Mouse (Mus musculus): ENCODE data around the gene Slc2a13. TPM values are rescaled to one million over a fixed set of nuclear protein-coding genes. Genes with fewer than 3 reads are reported as not detected.

The Slc2a13 gene
- polyA plus RNA-seq, 2 experiments, result 0.05 to 0.08 TPM

DNA sequence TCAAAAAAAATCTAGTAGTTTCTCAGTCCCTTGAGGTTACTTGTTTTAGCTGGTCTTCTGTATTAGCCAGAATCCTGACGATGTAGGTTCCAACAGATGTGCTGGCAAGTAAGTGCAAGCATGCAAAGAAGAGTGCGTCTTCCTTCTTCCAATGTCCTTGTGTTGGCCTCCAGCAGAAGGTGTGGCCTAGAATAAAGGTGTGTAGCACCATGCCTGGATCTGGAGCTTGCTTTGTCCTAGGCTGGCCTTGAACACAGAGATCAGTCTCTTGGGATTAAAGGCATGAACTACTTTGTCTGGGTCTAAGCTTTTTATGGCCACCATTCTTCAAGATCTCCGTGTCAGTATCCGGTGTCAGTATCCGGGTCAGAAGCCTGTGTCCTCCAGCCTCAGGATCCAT is 293.5 kb downstream of the Slc2a13 start:
- H3K4me2 ChIP-seq (ENCODE audit: low read depth), result no peak overlapping the region

DNA sequence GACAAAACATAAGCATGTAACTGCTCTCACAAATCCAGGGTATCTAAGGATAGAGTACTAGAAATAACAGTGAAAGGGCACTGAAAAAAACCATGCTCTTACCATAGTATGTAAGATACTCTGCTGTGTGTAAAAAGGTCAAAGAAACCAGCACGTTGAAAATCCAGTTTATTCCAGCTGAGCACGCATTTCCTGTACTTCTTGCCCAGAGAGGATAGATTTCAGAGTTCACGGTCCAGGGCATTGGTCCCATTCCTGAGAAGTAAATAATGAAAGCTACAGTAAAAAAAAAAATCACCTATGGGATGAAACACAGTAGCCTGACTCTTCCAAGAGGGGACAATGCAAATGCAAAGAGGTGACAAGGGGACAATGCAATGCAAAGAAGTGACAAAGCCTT is 297.1 kb downstream of the Slc2a13 start:
- Histone ChIP-seq H3K27me3 (ENCODE audit: control insufficient read depth, insufficient read depth, low read length) (no peaks in the 10 kb centered on the region), H3K4me1 (replicated peaks; ENCODE audit: control insufficient read depth in 2 of 2, insufficient read depth in 2 of 2, low read length in 1 of 2) (no peaks in the 10 kb centered on the region), H3K9ac (replicated peaks) (no peak overlapping the region), H3K27ac (no peak overlapping the region), H3K36me3 (replicated peaks; ENCODE audit: control insufficient read depth, insufficient read depth, low read depth) (no peaks in the 10 kb centered on the region), H3K4me2 (ENCODE audit: low read depth) (no peak overlapping the region), H3K9me3 (ENCODE audit: control insufficient read depth, low read length) (no peaks in the 10 kb centered on the region), H3K4me3 (ENCODE audit: insufficient read depth in 1 of 2, low read depth in 2 of 2, low read length in 2 of 2) (no peak overlapping the region)
- no peak for TF ChIP-seq EP300 (IDR thresholded peaks at IDR 0.05; ENCODE audit: low read depth)
- no peak for TF ChIP-seq CTCF (IDR thresholded peaks at IDR 0.05; ENCODE audit: low read depth)
- 49% methylated on average over 3 of the region's 3 CpGs for WGBS (ENCODE audit: insufficient replicate concordance)
- ATAC-seq (ENCODE audit: insufficient read depth) (no peak), DNase-seq (ENCODE audit: low read depth in 3 of 3, low spot score in 3 of 3) (no peak)

More for the DNA sequence above, 293.5 kb downstream of the Slc2a13 start:
- Histone ChIP-seq H3K36me3 (replicated peaks; ENCODE audit: control insufficient read depth, insufficient read depth, low read depth) (no peaks in the 10 kb centered on the region), H3K9me3 (ENCODE audit: control insufficient read depth, low read length) (no peaks in the 10 kb centered on the region), H3K4me1 (replicated peaks; ENCODE audit: control insufficient read depth in 2 of 2, insufficient read depth in 2 of 2, low read length in 1 of 2) (no peaks in the 10 kb centered on the region), H3K4me3 (ENCODE audit: insufficient read depth in 1 of 2, low read depth in 2 of 2, low read length in 2 of 2) (no peak overlapping the region), H3K9ac (replicated peaks) (no peak overlapping the region), H3K27me3 (ENCODE audit: control insufficient read depth, insufficient read depth, low read length) (no peaks in the 10 kb centered on the region), H3K27ac (no peak overlapping the region)
- TF ChIP-seq EP300 (IDR thresholded peaks at IDR 0.05; ENCODE audit: low read depth), result no peak
- TF ChIP-seq CTCF (IDR thresholded peaks at IDR 0.05; ENCODE audit: low read depth), result no peak
- WGBS (ENCODE audit: insufficient replicate concordance), result 73% methylated on average over 5 of the region's 5 CpGs
- ATAC-seq (ENCODE audit: insufficient read depth) (no peak), DNase-seq (ENCODE audit: low read depth in 3 of 3, low spot score in 3 of 3) (no peak)

DNA sequence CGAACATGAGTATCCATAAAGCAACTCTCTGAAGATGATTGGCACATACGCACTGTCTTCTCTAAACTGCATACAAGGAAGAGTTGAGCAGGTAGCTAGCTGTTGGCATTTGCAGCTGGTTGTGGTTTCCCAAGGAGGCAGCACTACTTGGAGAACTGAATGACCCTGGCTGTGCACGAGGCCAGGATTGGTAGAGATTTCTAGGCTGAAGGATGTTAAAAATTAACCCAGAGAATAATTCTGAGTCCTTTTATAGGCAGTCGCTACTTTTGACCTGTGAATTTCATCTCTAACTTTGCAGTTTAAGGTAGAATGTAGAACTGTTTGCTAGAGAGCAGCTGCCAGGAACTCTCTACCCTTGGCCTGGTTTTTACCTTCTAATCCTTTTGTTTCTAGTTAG is 304.5 kb downstream of the Slc2a13 start:
- 59% methylated on average over 4 of the region's 4 CpGs for WGBS (ENCODE audit: insufficient replicate concordance)
- Histone ChIP-seq H3K27ac (no peak overlapping the region), H3K4me3 (ENCODE audit: insufficient read depth in 1 of 2, low read depth in 2 of 2, low read length in 2 of 2) (no peak overlapping the region), H3K27me3 (ENCODE audit: control insufficient read depth, insufficient read depth, low read length) (no peaks in the 10 kb centered on the region), H3K4me2 (ENCODE audit: low read depth) (no peak overlapping the region), H3K36me3 (replicated peaks; ENCODE audit: control insufficient read depth, insufficient read depth, low read depth) (no peaks in the 10 kb centered on the region), H3K9ac (replicated peaks) (no peak overlapping the region), H3K4me1 (replicated peaks; ENCODE audit: control insufficient read depth in 2 of 2, insufficient read depth in 2 of 2, low read length in 1 of 2) (no peaks in the 10 kb centered on the region), H3K9me3 (ENCODE audit: control insufficient read depth, low read length) (no peaks in the 10 kb centered on the region)
- DNase-seq (ENCODE audit: low read depth in 3 of 3, low spot score in 3 of 3) (no peak), ATAC-seq (ENCODE audit: insufficient read depth) (no peak)
- TF ChIP-seq EP300 (IDR thresholded peaks at IDR 0.05; ENCODE audit: low read depth) (no peak), CTCF (IDR thresholded peaks at IDR 0.05; ENCODE audit: low read depth) (no peak)

DNA sequence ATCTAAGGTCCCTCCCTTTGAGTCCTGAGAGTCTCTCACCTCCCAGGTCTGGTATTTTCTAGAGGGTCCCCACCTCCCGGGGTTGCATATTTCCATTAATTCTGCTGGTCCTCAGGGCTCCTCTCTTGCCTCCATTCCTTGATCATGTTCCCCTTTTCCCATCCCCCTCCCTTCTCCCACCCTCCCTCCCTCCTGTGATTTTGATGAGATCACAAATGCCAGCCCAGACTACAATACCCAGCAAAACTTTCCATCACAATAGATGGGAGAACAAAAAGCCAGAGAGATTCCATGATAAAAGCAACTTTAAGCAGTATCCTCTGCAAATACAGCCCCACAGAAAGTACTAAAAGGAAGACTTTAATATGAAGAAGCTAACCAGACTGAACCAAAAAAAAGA is 309.1 kb downstream of the Slc2a13 start:
- no peak for TF ChIP-seq CTCF (IDR thresholded peaks at IDR 0.05; ENCODE audit: low read depth)
- Histone ChIP-seq H3K4me2 (ENCODE audit: low read depth) (no peak overlapping the region), H3K27ac (no peak overlapping the region), H3K27me3 (ENCODE audit: control insufficient read depth, insufficient read depth, low read length) (no peaks in the 10 kb centered on the region), H3K4me3 (ENCODE audit: insufficient read depth in 1 of 2, low read depth in 2 of 2, low read length in 2 of 2) (no peak overlapping the region), H3K9me3 (ENCODE audit: control insufficient read depth, low read length) (no peaks in the 10 kb centered on the region), H3K9ac (replicated peaks) (no peak overlapping the region), H3K4me1 (replicated peaks; ENCODE audit: control insufficient read depth in 2 of 2, insufficient read depth in 2 of 2, low read length in 1 of 2) (peaks cover 12 to 20% of the 10 kb centered on the region in 2 experiments), H3K36me3 (replicated peaks; ENCODE audit: control insufficient read depth, insufficient read depth, low read depth) (no peaks in the 10 kb centered on the region)
- DNase-seq (ENCODE audit: low read depth in 3 of 3, low spot score in 3 of 3) (no peak), ATAC-seq (ENCODE audit: insufficient read depth) (no peak)
- WGBS (ENCODE audit: insufficient replicate concordance), result 65% methylated on average over 1 of the region's 1 CpGs

DNA sequence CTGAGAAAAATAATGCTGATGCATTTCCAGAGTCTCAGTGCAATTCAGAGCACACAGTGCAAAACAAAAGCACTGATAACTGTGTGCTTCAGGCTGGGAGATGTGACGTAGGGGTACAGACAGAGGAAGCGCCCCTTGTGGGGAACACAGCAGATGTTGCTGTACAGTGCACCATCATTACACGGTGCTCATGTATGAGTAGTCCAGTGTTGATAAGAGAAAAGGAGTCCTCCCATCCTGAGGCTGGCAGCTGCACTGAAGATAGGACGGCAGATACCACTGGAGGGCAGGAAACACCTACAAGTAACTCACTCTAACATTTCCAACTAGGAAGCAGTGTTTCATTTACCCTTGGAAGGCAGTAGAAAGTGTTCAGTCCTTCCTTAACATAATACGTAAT is 312.5 kb downstream of the Slc2a13 start:
- whole genome bisulfite sequencing (ENCODE audit: insufficient replicate concordance), result 26% methylated on average over 5 of the region's 5 CpGs
- H3K4me1 ChIP-seq (replicated peaks; ENCODE audit: control insufficient read depth in 2 of 2, insufficient read depth in 2 of 2, low read length in 1 of 2), result peaks cover 18 to 23% of the 10 kb centered on the region in 2 experiments
- H3K27me3 ChIP-seq (ENCODE audit: control insufficient read depth, insufficient read depth, low read length), result no peaks in the 10 kb centered on the region
- H3K4me2 ChIP-seq (ENCODE audit: low read depth), result 0 out of 2 replicates have a peak overlapping the region, but pooled peaks have one; percentile 2
- no peaks in the 10 kb centered on the region for H3K36me3 ChIP-seq (replicated peaks; ENCODE audit: control insufficient read depth, insufficient read depth, low read depth)
- ATAC-seq (ENCODE audit: insufficient read depth) (peak; percentile 96), DNase-seq (ENCODE audit: low read depth in 3 of 3, low spot score in 3 of 3) (peak; percentile 57 to 65 (median 62))
- H3K27ac ChIP-seq, result no peak overlapping the region; the same call in 1 of the 2 replicates
- H3K9me3 ChIP-seq (ENCODE audit: control insufficient read depth, low read length), result no peaks in the 10 kb centered on the region
- no peak overlapping the region for H3K9ac ChIP-seq (replicated peaks)
- TF ChIP-seq EP300 (IDR thresholded peaks at IDR 0.05; ENCODE audit: low read depth), result peak; percentile 40; the same call in 1 of the 2 replicates
- peak; percentile 77 for TF ChIP-seq CTCF (IDR thresholded peaks at IDR 0.05; ENCODE audit: low read depth)
- H3K4me3 ChIP-seq (ENCODE audit: insufficient read depth in 1 of 2, low read depth in 2 of 2, low read length in 2 of 2), result no peak overlapping the region
